Mouse (Mus musculus) lung, postnatal 36 days (tissue): ENCODE measurements around the gene Vmn2r54.
"Not testable (repeated sequence)": the region's sequence is repeated elsewhere in the genome, so short reads cannot be mapped to it uniquely, and the experiment has no call there.

ENCODE experiments used
- DNase-seq: peaks from one replicate; pipeline ENCODE4 v3.0.0; 2022; ENCODE audit warnings: mixed read lengths

The Vmn2r54 gene

DNA sequence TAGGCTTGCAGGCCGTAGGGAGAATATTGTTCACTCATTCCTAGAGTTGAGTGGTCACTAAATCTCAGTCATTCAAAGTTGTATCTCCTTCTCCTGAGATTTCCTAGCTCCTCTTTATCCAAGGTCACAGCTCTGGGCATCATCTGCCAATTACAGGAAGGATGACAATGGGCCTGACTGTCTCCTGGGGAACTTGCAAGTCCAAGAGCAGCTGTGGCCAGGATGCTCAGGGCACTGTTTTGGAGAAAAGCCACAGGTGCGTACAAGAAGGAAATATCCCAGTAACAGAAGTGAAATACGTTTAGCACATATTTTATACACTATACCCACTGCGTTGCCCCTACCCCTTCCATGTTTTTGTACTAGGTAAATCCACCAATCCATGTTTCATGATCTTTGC is at the start of gene Vmn2r54:
TSS of gene Vmn2r54 (minus strand) at position 101 of the 400 bp plus-strand sequence.
- not testable (repeated sequence) for DNase-seq

GRCm38 (mm10) chr7:12684903-12685302 is 44.8 kb upstream of the Vmn2r54 start, which contains the start of gene Vmn2r55:
Vmn2r55 (minus strand) TSS chr7:12685003.
- DNase-seq: not testable (repeated sequence)

GRCm38 (mm10) chr7:12608688-12609087 is 31.4 kb downstream of the Vmn2r54 start, which contains the start of gene Vmn2r53:
Vmn2r53 (minus strand) TSS chr7:12608788.
- DNase-seq: no peak
